Mouse (Mus musculus) liver, embryonic 14.5 days (tissue): ENCODE results near the gene Grid2.
A peak's percentile ranks its signal among the peaks of the same experiment; 100 is the strongest.

ENCODE experiments used
- CTCF ChIP-seq: IDR thresholded peaks from 2 replicates; pipeline ENCODE4 v1.5.1; 2016; ENCODE audit warnings: antibody characterized with exemption, low read depth, control low read depth
- EP300 ChIP-seq: IDR thresholded peaks from 2 replicates; pipeline ENCODE4 v1.6.1; 2016; ENCODE audit warnings: antibody characterized with exemption, low read depth

DNA sequence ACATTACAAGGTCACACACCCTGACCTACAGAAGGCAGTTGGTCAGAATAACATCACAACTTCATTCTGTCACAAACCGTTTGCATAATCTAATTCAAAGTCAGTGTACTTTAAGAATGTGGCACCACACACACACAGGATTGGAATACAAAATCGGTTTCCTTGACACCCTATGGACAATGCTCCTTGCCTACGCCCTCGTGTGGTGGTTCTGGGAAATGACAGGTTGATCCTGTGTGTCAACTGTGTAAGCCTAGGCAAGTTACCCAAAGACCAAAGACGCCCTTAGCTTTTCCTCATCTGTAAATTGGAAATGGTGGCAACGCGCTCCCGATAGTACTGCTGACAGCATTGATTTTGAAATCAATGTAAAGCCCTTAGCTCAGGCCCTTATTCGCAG, 1428.3 kb downstream of the Grid2 start:
- peak; percentile 58; the same call in 1 of the 2 replicates for TF ChIP-seq CTCF
- TF ChIP-seq EP300, result no peak
